Mouse (Mus musculus): ENCODE measurements around the gene Ncbp3.

Gene Ncbp3

DNA sequence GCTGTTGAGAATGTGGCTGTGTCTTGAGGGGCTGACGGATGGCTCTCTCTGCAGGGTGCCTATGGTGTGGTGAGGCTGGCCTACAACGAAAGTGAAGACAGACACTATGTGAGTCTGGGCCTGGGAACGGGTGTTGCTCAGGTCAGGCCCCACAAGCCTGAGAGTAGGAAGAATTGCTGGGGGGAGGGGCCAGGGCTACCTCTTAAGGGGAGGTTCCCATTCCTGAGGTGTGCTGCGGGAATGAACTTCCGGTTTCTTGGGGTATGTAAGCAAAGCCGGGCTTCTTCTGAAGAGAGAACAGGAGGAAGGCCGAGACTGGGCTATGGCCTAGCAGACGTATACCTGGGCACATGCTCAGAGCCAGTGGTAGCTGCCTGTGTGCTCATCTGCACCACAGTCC is 20.6 kb upstream of the Ncbp3 start:
- in situ Hi-C loops (cut with MboI, MseI), result no loop called here

DNA sequence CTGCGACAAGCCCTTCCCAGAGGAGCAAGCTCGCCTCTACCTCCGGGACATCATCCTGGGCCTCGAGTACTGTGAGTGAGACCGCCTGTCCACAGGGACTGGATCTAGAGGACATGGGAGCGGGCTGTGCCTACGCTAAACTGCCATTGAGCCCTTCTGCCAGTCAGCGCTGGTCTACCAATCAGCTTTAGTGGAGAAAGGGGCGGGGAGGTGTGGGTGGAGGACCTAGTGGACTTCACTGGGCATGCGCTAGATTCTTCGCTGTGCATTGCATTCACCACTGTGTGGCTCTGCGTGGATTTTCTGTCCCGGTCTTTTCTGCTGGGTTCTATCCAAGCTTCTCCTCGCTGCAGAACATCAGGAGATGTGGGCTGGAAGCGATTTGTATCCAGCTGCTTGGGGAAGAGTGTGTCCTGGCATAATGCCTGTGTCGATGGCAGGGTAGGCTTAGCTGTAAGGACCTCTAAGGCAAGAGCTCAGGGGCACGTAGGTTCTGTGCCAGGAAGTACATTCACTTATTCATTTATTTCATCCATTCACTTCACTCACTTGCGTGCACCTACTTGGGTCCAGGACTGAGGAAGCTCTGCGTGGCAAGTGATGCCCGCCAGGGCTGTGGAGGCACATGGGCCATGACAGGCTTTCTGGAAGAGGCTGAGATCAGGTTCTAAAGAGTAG is 16.6 kb upstream of the Ncbp3 start:
- in situ Hi-C loops (cut with MboI, MseI), result no loop called here

GRCm38 (mm10) chr11:73031536-73031935 is 16.0 kb upstream of the Ncbp3 start:
- in situ Hi-C loops (cut with MboI, MseI), result no loop called here

DNA sequence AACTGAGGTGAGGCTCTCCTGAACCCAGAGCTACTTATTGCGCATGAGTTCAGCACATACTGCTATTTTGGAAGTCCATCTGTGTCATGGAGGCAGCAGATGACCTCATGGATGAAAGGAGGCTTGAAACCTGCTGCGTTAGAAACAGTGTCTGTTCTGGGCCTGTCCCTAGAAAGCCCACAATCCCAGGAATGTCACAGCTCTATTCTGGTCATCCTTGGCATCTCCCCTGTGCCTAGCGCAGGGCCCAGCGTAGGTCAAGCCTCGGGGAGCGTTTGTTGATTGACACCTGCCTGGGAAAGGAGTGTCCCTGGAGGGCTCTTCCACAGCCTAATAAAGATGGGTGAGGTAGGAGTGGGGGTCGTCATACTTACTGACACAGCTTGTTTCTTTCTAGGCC is 11.5 kb upstream of the Ncbp3 start:
- in situ Hi-C loops (cut with MboI, MseI), result loop anchor here in 1 of 2 experiments (5.0 kb wide), 1 partner anchor 34 kb away; no protein-coding TSS in a partner anchor

DNA sequence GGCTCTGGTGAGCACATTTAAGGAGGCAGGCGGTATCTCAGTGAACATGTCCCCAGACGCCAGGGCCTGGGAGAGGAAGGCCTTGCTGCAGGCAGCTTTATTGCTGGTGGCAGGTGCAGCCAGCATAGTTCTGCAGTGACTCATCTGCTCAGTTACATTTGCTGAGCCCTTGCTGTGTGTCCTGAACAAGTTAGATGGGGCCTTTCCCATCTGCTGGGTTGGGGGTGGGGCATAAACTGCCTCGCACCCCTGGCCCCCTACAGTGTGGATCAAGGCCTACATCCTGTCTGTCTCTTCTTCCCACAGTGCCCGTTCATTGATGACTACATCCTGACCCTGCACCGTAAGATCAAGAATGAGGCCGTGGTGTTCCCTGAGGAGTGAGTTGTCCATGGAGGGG is 10.7 kb upstream of the Ncbp3 start:
- in situ Hi-C loops (cut with MboI, MseI), result loop anchor here in 1 of 2 experiments (5.0 kb wide), 1 partner anchor 35 kb away; no protein-coding TSS in a partner anchor

DNA sequence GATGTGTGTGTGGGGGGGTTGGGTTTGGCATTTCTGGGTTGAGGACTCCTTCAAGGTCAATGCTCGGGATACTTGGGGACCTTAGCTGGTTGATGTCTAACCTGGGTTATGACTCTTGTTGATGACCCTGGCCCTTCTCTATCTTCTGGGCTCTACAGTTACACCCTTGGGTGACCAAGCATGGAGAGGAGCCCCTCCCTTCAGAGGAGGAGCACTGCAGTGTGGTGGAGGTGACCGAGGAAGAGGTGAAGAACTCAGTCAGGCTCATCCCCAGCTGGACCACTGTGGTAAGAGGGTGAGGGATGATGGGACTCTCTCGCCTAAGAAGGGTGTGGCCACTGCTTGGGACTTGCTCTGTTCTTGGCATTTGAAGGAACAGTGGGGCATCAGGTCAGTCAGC is 9.9 kb upstream of the Ncbp3 start:
- in situ Hi-C loops (cut with MboI, MseI), result loop anchor here in 1 of 2 experiments (5.0 kb wide), 1 partner anchor 35 kb away; no protein-coding TSS in a partner anchor

- in situ Hi-C loops (cut with MboI, MseI), result loop anchor here in 1 of 2 experiments (5.0 kb wide), 1 partner anchor 37 kb away; no protein-coding TSS in a partner anchor
These were observed 8.3 kb upstream of the Ncbp3 start for GRCm38 (mm10) chr11:73039102-73039799.

GRCm38 (mm10) chr11:73044229-73044755 is 3.3 kb upstream of the Ncbp3 start:
- in situ Hi-C loops (cut with MboI, MseI), result loop anchor here in 1 of 2 experiments (10.0 kb wide), 1 partner anchor 1221 kb away; no protein-coding TSS in a partner anchor

DNA sequence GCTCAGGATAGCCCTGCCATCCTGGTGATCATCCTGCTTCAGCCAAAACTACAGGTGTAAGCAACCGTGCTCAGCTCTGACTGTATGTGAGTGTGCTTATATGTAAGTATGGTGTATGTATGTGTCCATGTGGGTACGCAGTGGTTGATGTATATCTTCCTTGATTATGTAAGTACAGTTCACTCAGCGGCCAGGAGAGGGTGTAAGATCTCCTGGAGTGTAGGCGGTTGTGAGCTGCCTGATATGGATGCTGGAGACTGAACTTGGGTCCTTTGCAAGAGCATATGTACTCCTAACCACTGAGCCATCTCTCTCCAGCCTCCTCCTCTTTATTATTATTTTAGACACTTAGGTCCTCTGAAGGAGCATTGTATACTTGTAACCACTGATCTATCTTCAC is 2.8 kb upstream of the Ncbp3 start:
- in situ Hi-C loops (cut with MboI, MseI), result loop anchor here (5.0 to 10.0 kb wide), 2 partner anchors 32 to 1220 kb away; no protein-coding TSS in a partner anchor

DNA sequence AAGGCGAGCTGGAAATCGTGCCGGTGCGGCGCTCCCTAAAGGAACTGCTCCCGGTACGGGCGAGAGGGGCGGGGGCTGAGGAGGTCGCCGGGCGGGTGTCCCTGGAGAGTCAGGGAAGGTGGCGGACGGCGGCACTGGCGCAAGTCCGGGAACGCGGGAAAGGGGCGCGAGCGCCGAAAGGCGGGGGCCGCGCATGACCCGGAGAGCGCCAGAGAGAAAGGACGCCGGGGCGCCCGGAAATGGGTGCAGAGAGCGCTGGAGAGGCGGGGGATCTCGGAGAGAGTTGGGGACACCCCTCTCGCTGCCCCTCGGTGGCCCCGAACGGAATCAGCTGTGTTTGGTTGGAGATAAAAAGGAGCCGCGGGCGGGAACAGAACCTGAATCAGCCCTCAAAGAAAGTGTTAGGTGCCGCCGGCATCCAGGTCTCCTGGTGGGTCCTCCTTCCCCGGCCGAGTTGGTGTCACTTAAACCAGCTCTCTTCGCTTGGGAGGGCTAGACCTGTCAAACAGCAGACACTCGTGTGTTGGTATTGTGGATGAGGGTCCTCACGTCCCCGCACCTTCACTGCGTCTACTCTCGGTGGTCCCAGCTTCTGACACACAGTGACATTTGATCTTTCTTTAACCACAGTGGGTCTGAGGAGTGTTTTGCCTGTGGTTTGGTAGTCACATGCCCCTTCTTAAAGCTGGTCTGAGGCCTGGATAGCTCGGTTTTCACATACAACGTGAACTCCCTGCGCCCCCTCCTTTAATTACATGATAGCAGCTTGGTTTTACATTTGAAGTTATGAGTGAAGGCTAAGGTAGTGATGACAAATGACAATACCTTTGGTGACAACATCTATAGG is 670 bp downstream of the Ncbp3 start:
- in situ Hi-C loops (cut with MboI, MseI), result loop anchor here (5.0 to 10.0 kb wide), 2 partner anchors 36 to 1217 kb away; no protein-coding TSS in a partner anchor

GRCm38 (mm10) chr11:73049335-73049734 is 1.8 kb downstream of the Ncbp3 start:
- in situ Hi-C loops (cut with MboI, MseI), result loop anchor here (5.0 to 10.0 kb wide), 2 partner anchors 37 to 1215 kb away; no protein-coding TSS in a partner anchor

GRCm38 (mm10) chr11:73052795-73053194 is 5.2 kb downstream of the Ncbp3 start:
- in situ Hi-C loops (cut with MboI, MseI), result no loop called here

DNA sequence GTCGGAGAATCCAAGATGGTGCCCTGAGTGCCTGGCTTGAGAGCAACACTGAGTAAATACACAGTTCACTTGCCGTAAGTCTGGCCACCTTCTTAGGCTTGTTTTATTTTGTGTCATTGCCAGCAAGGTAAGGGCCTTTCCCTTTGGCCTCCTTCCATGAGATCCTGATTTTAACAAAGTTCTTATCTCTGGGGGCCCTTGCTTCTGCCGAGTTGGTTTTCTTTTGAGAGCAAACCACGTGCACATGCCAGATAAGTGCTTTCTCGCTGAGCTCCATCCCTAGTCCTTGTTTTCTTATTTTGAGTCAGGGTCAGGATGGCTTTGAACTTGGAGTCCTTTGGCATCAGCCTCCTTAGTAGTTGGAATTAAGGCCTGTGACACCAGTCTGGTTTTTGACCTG is 10.1 kb downstream of the Ncbp3 start:
- in situ Hi-C loops (cut with MboI, MseI), result no loop called here

GRCm38 (mm10) chr11:73059630-73060029 is 12.0 kb downstream of the Ncbp3 start:
- in situ Hi-C loops (cut with MboI, MseI), result no loop called here

GRCm38 (mm10) chr11:73061413-73061812 is 13.8 kb downstream of the Ncbp3 start:
- in situ Hi-C loops (cut with MboI, MseI), result no loop called here

DNA sequence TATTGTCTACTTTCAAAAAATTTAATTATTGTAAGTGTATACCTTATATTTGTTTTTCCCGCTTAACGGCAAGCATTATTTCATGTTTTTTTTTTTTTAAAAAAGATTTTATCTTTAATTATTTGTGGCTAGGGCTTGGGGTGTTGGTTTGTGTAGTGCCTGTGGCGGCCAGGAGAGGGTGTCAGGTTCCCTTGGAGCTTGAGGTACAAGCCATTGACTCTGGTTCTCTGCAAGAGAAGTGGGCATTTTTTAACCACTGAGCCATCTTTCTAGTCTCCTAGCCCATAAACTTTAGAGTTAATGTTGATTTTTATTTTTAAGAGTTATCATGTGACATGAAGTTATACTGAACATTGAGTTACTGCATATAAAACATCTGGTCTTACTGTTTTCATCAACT is 24.3 kb downstream of the Ncbp3 start:
- in situ Hi-C loops (cut with MboI, MseI), result loop anchor here (5.0 to 10.0 kb wide), 2 partner anchors 35 to 63 kb away; partner anchors contain the start of gene Haspin (in 1 of the 2)

- in situ Hi-C loops (cut with MboI, MseI), result loop anchor here in 1 of 2 experiments (10.0 kb wide), 1 partner anchor 59 kb away; the partner anchor contains the start of gene Haspin
These were observed 28.7 kb downstream of the Ncbp3 start for GRCm38 (mm10) chr11:73076295-73076694.

DNA sequence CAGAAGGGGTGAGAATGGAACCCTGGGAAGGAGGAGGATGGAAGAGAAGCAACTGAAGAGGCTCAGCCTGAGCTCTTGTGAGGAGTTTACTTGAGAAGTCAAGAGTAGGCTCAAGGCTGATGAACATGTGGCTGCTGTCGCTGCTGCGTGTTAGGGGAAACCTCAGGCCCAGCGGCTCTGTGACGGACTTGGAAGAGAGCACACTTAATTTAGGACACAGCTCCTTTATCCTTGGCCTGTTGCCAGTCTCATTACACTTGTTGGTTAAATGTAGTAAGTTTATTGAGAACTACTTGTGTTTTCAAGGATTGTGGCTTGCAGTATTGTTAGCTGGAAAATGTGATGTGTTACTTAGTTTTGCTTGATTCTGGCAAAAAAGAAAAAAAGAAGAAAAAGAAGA is 29.1 kb downstream of the Ncbp3 start:
- in situ Hi-C loops (cut with MboI, MseI), result loop anchor here in 1 of 2 experiments (10.0 kb wide), 1 partner anchor 58 kb away; the partner anchor contains the start of gene Haspin

GRCm38 (mm10) chr11:73077211-73077720 is 29.7 kb downstream of the Ncbp3 start:
- in situ Hi-C loops (cut with MboI, MseI), result loop anchor here in 1 of 2 experiments (10.0 kb wide), 1 partner anchor 58 kb away; the partner anchor contains the start of gene Haspin

GRCm38 (mm10) chr11:73078615-73079014 is 31.0 kb downstream of the Ncbp3 start:
- in situ Hi-C loops (cut with MboI, MseI), result loop anchor here in 1 of 2 experiments (10.0 kb wide), 1 partner anchor 56 kb away; the partner anchor contains the start of gene Haspin

GRCm38 (mm10) chr11:73080306-73080705 is 32.7 kb downstream of the Ncbp3 start:
- in situ Hi-C loops (cut with MboI, MseI), result no loop called here

All from T-helper 17 cell (primary cell).